Mouse (Mus musculus): ENCODE results near the gene Pik3ca. TPM values are rescaled to one million over a fixed set of nuclear protein-coding genes. Genes with fewer than 3 reads are reported as not detected.

Pik3ca gene
- polyA plus RNA-seq, 1 experiment from 2014 or later: 14.1 TPM

Other genes with a start within 250 kb of the Pik3ca start
- gene Zmat3, start 31.7 kb upstream of the Pik3ca start, polyA plus RNA-seq (2015; fragmentation: Nextera tagmentation; extraction: Ambion mirVana): 5.3 and 6.7 TPM in 2 replicates
- 0.16 and 0.19 TPM in 2 replicates for gene Kcnmb3, start 94.6 kb downstream of the Pik3ca start, polyA plus RNA-seq (2015; fragmentation: Nextera tagmentation; extraction: Ambion mirVana)
- gene Zfp639, start 112.6 kb downstream of the Pik3ca start, polyA plus RNA-seq (2015; fragmentation: Nextera tagmentation; extraction: Ambion mirVana): 38.8 and 39.8 TPM in 2 replicates
- 37.5 and 41.7 TPM in 2 replicates for gene Mfn1, start 131.8 kb downstream of the Pik3ca start, polyA plus RNA-seq (2015; fragmentation: Nextera tagmentation; extraction: Ambion mirVana)
- 87.8 and 88.3 TPM in 2 replicates for gene Gnb4, start 218.9 kb downstream of the Pik3ca start, polyA plus RNA-seq (2015; fragmentation: Nextera tagmentation; extraction: Ambion mirVana)